19 mouse cellular contexts compared by ENCODE assay signal in genomic region chr6:88728054-88728453, GRCm38 (mm10). TPM values are rescaled to one million over a fixed set of nuclear protein-coding genes. Genes with fewer than 3 reads are reported as not detected.
DNase-seq lines count a peak whose midpoint lies in the region; ATAC-seq and TF ChIP-seq lines count a peak whose summit lies in the region.
"Had no signal": no experiment of that assay in that cellular context is flagged by ENCODE, and none has a peak within 500 bp of the region (broad histone marks: within the 10 kb centered on the region; RNA-seq: fewer than 3 reads in every experiment).

No protein-coding gene starts in this region.

- no peak for DNase-seq in liver, embryonic 13.5 days
- no peak for DNase-seq in liver, postnatal 0 days
- DNase-seq in cerebellum, postnatal 25 days, result peak; percentile 45 to 51
- no peak for DNase-seq in forebrain, embryonic 14.5 days (ENCODE audit: low spot score)
- DNase-seq in heart, adult 11 months, result no peak
- DNase-seq: embryo, embryonic 11 days; gastrocnemius, postnatal 25 days; heart, postnatal 14 days; kidney, adult 8-10 months; midbrain, embryonic 14.5 days; spleen, adult 18-20 months had no signal

- no peak for TF ChIP-seq EP300 in liver, postnatal 0 days (IDR thresholded peaks at IDR 0.05; ENCODE audit: low read depth)

- peaks cover 31% of the 10 kb centered on the region for H3K4me1 ChIP-seq in intestine, embryonic 16.5 days (ENCODE audit: control insufficient read depth, insufficient read depth, low read length)
- no peaks in the 10 kb centered on the region for H3K4me1 ChIP-seq in intestine, postnatal 0 days (replicated peaks; ENCODE audit: control insufficient read depth, insufficient read depth, low read length)
- peaks cover 92% of the 10 kb centered on the region for H3K4me1 ChIP-seq in liver, embryonic 13.5 days (replicated peaks)
- H3K4me1 ChIP-seq in liver, postnatal 0 days (ENCODE audit: insufficient read depth), result peaks cover 68% of the 10 kb centered on the region
- no peaks in the 10 kb centered on the region; the same call in 1 of the 2 replicates for H3K4me1 ChIP-seq in forebrain, embryonic 14.5 days (ENCODE audit: control insufficient read depth, insufficient read depth, low read length)

- H3K36me3 ChIP-seq in intestine, embryonic 16.5 days (ENCODE audit: control insufficient read depth, insufficient read depth, low read length), result no peaks in the 10 kb centered on the region
- H3K36me3 ChIP-seq in intestine, postnatal 0 days (ENCODE audit: control insufficient read depth, insufficient read depth), result no peaks in the 10 kb centered on the region; the same call in 1 of the 2 replicates
- H3K36me3 ChIP-seq in liver, embryonic 13.5 days, result peaks cover 49% of the 10 kb centered on the region
- H3K36me3 ChIP-seq in liver, postnatal 0 days (replicated peaks; ENCODE audit: insufficient read depth, low read length), result peaks cover 23% of the 10 kb centered on the region
- H3K36me3 ChIP-seq in forebrain, embryonic 14.5 days (ENCODE audit: control insufficient read depth, insufficient read depth, low read length), result no peaks in the 10 kb centered on the region
- H3K36me3 ChIP-seq: embryonic facial prominence, embryonic 15.5 days; forebrain, embryonic 12.5 days; G1E; hindbrain, embryonic 15.5 days had no signal

- 0 out of 2 replicates have a peak overlapping the region, but pooled peaks have one; percentile 16 for H3K9ac ChIP-seq in intestine, embryonic 16.5 days (ENCODE audit: low read depth, low read length)
- no peak overlapping the region for H3K9ac ChIP-seq in intestine, postnatal 0 days (ENCODE audit: low read depth, low read length)
- peak overlapping the region; percentile 96 for H3K9ac ChIP-seq in liver, embryonic 13.5 days
- no peak overlapping the region for H3K9ac ChIP-seq in liver, postnatal 0 days (replicated peaks)
- H3K9ac ChIP-seq in forebrain, embryonic 14.5 days (ENCODE audit: low read length), result no peak overlapping the region
- H3K9ac ChIP-seq: embryonic facial prominence, embryonic 15.5 days; forebrain, embryonic 12.5 days; hindbrain, embryonic 15.5 days; stomach, embryonic 15.5 days had no signal

- no peak for TF ChIP-seq CTCF in intestine, postnatal 0 days (IDR thresholded peaks at IDR 0.05; ENCODE audit: low read depth)
- no peak for TF ChIP-seq CTCF in liver, postnatal 0 days (IDR thresholded peaks at IDR 0.05; ENCODE audit: low read depth)

- no peak overlapping the region for H3K27ac ChIP-seq in intestine, embryonic 16.5 days (ENCODE audit: low read length)
- H3K27ac ChIP-seq in intestine, postnatal 0 days (ENCODE audit: low read depth, low read length), result no peak overlapping the region
- H3K27ac ChIP-seq in liver, embryonic 13.5 days, result peak overlapping the region; percentile 98
- H3K27ac ChIP-seq in liver, postnatal 0 days (ENCODE audit: low read depth), result no peak overlapping the region
- no peak overlapping the region for H3K27ac ChIP-seq in forebrain, embryonic 14.5 days (ENCODE audit: low read depth, low read length)
- H3K27ac ChIP-seq: embryonic facial prominence, embryonic 15.5 days; forebrain, embryonic 12.5 days; hindbrain, embryonic 15.5 days; stomach, embryonic 15.5 days had no signal

- H3K27me3 ChIP-seq in intestine, embryonic 16.5 days (replicated peaks; ENCODE audit: control insufficient read depth, insufficient read depth, low read length), result 0 out of 2 replicates have a peak, but pooled peaks cover 4% of the 10 kb centered on the region
- no peaks in the 10 kb centered on the region for H3K27me3 ChIP-seq in intestine, postnatal 0 days (replicated peaks; ENCODE audit: control insufficient read depth, insufficient read depth, low read length)
- H3K27me3 ChIP-seq in liver, embryonic 13.5 days, result peaks cover under 1% of the 10 kb centered on the region; the same call in 1 of the 2 replicates
- H3K27me3 ChIP-seq in liver, postnatal 0 days (ENCODE audit: insufficient read depth, low read length), result no peaks in the 10 kb centered on the region
- 0 out of 2 replicates have a peak, but pooled peaks cover 9% of the 10 kb centered on the region for H3K27me3 ChIP-seq in forebrain, embryonic 14.5 days (replicated peaks; ENCODE audit: control insufficient read depth, insufficient read depth, low read length)
- H3K27me3 ChIP-seq: hindbrain, embryonic 15.5 days; stomach, embryonic 15.5 days had no signal

- 76% methylated on average over 7 of the region's 7 CpGs for WGBS in intestine, embryonic 16.5 days
- WGBS in intestine, postnatal 0 days, result 67% methylated on average over 7 of the region's 7 CpGs
- WGBS in liver, embryonic 13.5 days (ENCODE audit: insufficient replicate concordance), result 80% methylated on average over 7 of the region's 7 CpGs
- 83% methylated on average over 7 of the region's 7 CpGs for WGBS in liver, postnatal 0 days (ENCODE audit: insufficient replicate concordance)
- 48% methylated on average over 7 of the region's 7 CpGs for WGBS in forebrain, embryonic 14.5 days

- ATAC-seq in intestine, embryonic 16.5 days, result no peak
- ATAC-seq in intestine, postnatal 0 days, result no peak
- ATAC-seq in liver, embryonic 13.5 days (ENCODE audit: low read depth), result no peak
- no peak for ATAC-seq in liver, postnatal 0 days
- no peak for ATAC-seq in forebrain, embryonic 14.5 days

- H3K4me2 ChIP-seq in intestine, embryonic 16.5 days (ENCODE audit: low read depth, low read length), result no peak overlapping the region
- no peak overlapping the region for H3K4me2 ChIP-seq in intestine, postnatal 0 days (replicated peaks; ENCODE audit: low read depth)
- H3K4me2 ChIP-seq in liver, embryonic 13.5 days, result peak overlapping the region; percentile 74
- H3K4me2 ChIP-seq in liver, postnatal 0 days (ENCODE audit: low read depth, low read length), result no peak overlapping the region
- no peak overlapping the region for H3K4me2 ChIP-seq in forebrain, embryonic 14.5 days (ENCODE audit: low read length)
- H3K4me2 ChIP-seq: embryonic facial prominence, embryonic 15.5 days; forebrain, embryonic 12.5 days; heart, embryonic 11.5 days had no signal

- H3K9me3 ChIP-seq in intestine, embryonic 16.5 days (ENCODE audit: control insufficient read depth, low read length), result no peaks in the 10 kb centered on the region
- no peaks in the 10 kb centered on the region for H3K9me3 ChIP-seq in intestine, postnatal 0 days (ENCODE audit: control insufficient read depth)
- H3K9me3 ChIP-seq in liver, embryonic 13.5 days (replicated peaks), result no peaks in the 10 kb centered on the region
- no peaks in the 10 kb centered on the region for H3K9me3 ChIP-seq in liver, postnatal 0 days (ENCODE audit: low read length)
- H3K9me3 ChIP-seq in forebrain, embryonic 14.5 days (replicated peaks; ENCODE audit: control insufficient read depth, low read length), result no peaks in the 10 kb centered on the region
- H3K9me3 ChIP-seq: embryonic facial prominence, embryonic 15.5 days; forebrain, embryonic 12.5 days; hindbrain, embryonic 15.5 days; stomach, embryonic 15.5 days had no signal

- no peak overlapping the region for H3K4me3 ChIP-seq in intestine, embryonic 16.5 days (ENCODE audit: low read length)
- no peak overlapping the region for H3K4me3 ChIP-seq in intestine, postnatal 0 days (ENCODE audit: low read depth, low read length)
- no peak overlapping the region for H3K4me3 ChIP-seq in liver, embryonic 13.5 days (replicated peaks)
- no peak overlapping the region for H3K4me3 ChIP-seq in liver, postnatal 0 days (ENCODE audit: low read depth, low read length)
- H3K4me3 ChIP-seq in forebrain, embryonic 14.5 days (ENCODE audit: low read depth, low read length), result no peak overlapping the region
- H3K4me3 ChIP-seq: embryonic facial prominence, embryonic 15.5 days; forebrain, embryonic 12.5 days; hindbrain, embryonic 15.5 days; stomach, embryonic 15.5 days had no signal

RNA-seq across cellular contexts. Expression of gene Mgll, which starts 3.8 kb away (rescaled TPM):
- polyA plus RNA-seq in intestine, embryonic 16.5 days (2015; fragmentation: Nextera tagmentation; extraction: Ambion mirVana), result 73.3 and 82.8 TPM in 2 replicates
- 65.4 and 78.2 TPM in 2 replicates for polyA plus RNA-seq in intestine, postnatal 0 days (2015; fragmentation: Nextera tagmentation; extraction: Ambion mirVana)
- polyA plus RNA-seq in liver, embryonic 13.5 days (2015; fragmentation: Nextera tagmentation; extraction: Ambion mirVana), result 66.8 and 68.8 TPM in 2 replicates
- 106 and 121 TPM in 2 replicates for polyA plus RNA-seq in liver, postnatal 0 days (2015; fragmentation: Nextera tagmentation; extraction: Ambion mirVana)
- polyA plus RNA-seq in forebrain, embryonic 14.5 days (2014; fragmentation: Nextera tagmentation; extraction: Ambion mirVana), result 19.3 and 23.1 TPM in 2 replicates

Comparison
In these comparisons a context has a peak if more than half of its experiments do, and no peak if none do; other contexts are left out.
1. H3K9ac ChIP-seq: peak in intestine, embryonic 16.5 days (single experiment) and liver, embryonic 13.5 days (single experiment); none in intestine, postnatal 0 days (single experiment), liver, postnatal 0 days (single experiment) and forebrain, embryonic 14.5 days (single experiment).
2. DNase-seq: peak in cerebellum, postnatal 25 days (2 of 2); none in liver, embryonic 13.5 days (single experiment), liver, postnatal 0 days (single experiment), forebrain, embryonic 14.5 days (single experiment) and heart, adult 11 months (single experiment).